Comparison of ENCODE assay signal across 17 mouse cellular contexts in the genomic region with DNA sequence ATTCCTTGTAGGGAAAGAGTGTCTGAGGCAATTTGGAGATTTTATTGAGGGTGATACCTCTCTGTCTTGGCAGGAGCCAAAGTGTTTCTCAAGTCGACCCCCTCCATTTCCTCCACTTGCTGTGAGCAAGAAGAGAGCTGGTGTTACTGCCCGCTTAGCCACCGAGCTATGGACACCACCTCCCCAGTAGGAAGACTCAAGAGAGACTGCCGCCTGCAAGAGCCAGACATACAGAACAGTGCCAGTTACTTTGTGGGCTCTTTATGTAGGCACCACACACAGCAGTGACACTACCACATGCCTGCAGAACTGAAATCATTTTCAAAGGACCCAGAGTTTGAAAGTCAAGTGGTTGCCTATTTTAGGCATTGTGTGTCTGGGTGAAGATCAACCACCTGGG.
"Had no signal": no experiment of that assay in that cellular context is flagged by ENCODE, and none has a peak within 500 bp of the region (broad histone marks: within the 10 kb centered on the region; RNA-seq: fewer than 3 reads in every experiment).

No protein-coding gene starts in this region.

- H3K4me3 ChIP-seq: limb, embryonic 13.5 days; midbrain, embryonic 13.5 days; stomach, embryonic 15.5 days had no signal

- H3K36me3 ChIP-seq: limb, embryonic 13.5 days; midbrain, embryonic 13.5 days; stomach, embryonic 15.5 days had no signal

- H3K4me1 ChIP-seq: limb, embryonic 13.5 days; midbrain, embryonic 13.5 days; stomach, embryonic 15.5 days had no signal

- DNase-seq: kidney, adult 9 months; kidney, postnatal 4 days; left cerebral cortex, postnatal 4 days; liver, postnatal 0 days; lung, embryonic 14.5 days; right cerebral cortex, postnatal 14 days; spleen, adult 18-20 months; thymus, adult 2 months; thymus, postnatal 14 days; thymus, postnatal 4 days had no signal

- H3K4me2 ChIP-seq: limb, embryonic 13.5 days; lung, embryonic 14.5 days; midbrain, embryonic 13.5 days; stomach, embryonic 15.5 days had no signal

- H3K9me3 ChIP-seq: limb, embryonic 13.5 days; midbrain, embryonic 13.5 days; stomach, embryonic 15.5 days had no signal

- H3K27ac ChIP-seq: limb, embryonic 13.5 days; liver, embryonic 14.5 days; macrophage; midbrain, embryonic 13.5 days; stomach, embryonic 15.5 days had no signal

- ATAC-seq: liver, postnatal 0 days; lung, postnatal 0 days; midbrain, embryonic 13.5 days; midbrain, embryonic 16.5 days had no signal

- H3K27me3 ChIP-seq: limb, embryonic 13.5 days; midbrain, embryonic 13.5 days; stomach, embryonic 15.5 days had no signal

- H3K9ac ChIP-seq: limb, embryonic 13.5 days; liver, embryonic 14.5 days; liver, postnatal 0 days; lung, embryonic 14.5 days; midbrain, embryonic 13.5 days; stomach, embryonic 15.5 days had no signal
